Comparison of ENCODE assay signal across 8 mouse cellular contexts in genomic region chr9:35523941-35524411, GRCm38 (mm10). TPM values are rescaled to one million over a fixed set of nuclear protein-coding genes. Genes with fewer than 3 reads are reported as not detected.
A peak's percentile ranks its signal among the peaks of the same experiment; 100 is the strongest.
DNase-seq lines count a peak whose midpoint lies in the region; ATAC-seq and TF ChIP-seq lines count a peak whose summit lies in the region.

No protein-coding gene starts in this region.

- no peak for TF ChIP-seq EP300 in lung, postnatal 0 days (IDR thresholded peaks at IDR 0.05)

- H3K27ac ChIP-seq in hindbrain, embryonic 10.5 days, result peak overlapping the region; percentile 54; the same call in 1 of the 2 replicates
- no peak overlapping the region for H3K27ac ChIP-seq in lung, postnatal 0 days (ENCODE audit: low read length)

- DNase-seq in T-cell, adult 2 months (ENCODE audit: low spot score), result peak; percentile 57
- DNase-seq in cerebellum, adult 9-11 months, result peak; percentile 82
- peak; percentile 52 to 74 for DNase-seq in frontal cortex, postnatal 10 days (ENCODE audit: low spot score in 2 of 2)
- DNase-seq in hindbrain, embryonic 10.5 days (ENCODE audit: low spot score), result peak; percentile 61
- peak; percentile 69 to 79 for DNase-seq in layer of hippocampus, adult 8-10 months (ENCODE audit: low spot score in 2 of 2)
- DNase-seq in lung, postnatal 0 days (ENCODE audit: low spot score), result peak; percentile 79
- peak; percentile 62 for DNase-seq in ovary, postnatal 36 days (ENCODE audit: low spot score)
- peak; percentile 80 for DNase-seq in thymus, postnatal 4 days

- peaks cover 18% of the 10 kb centered on the region for H3K4me1 ChIP-seq in hindbrain, embryonic 10.5 days (replicated peaks)
- no peaks in the 10 kb centered on the region for H3K4me1 ChIP-seq in lung, postnatal 0 days (ENCODE audit: insufficient read depth, low read depth, low read length)

- H3K4me2 ChIP-seq in lung, postnatal 0 days (replicated peaks; ENCODE audit: low read depth, low read length), result no peak overlapping the region

- no peak overlapping the region for H3K9ac ChIP-seq in lung, postnatal 0 days (replicated peaks; ENCODE audit: low read depth)

- 26% methylated on average over 7 of the region's 7 CpGs for WGBS in hindbrain, embryonic 10.5 days
- WGBS in lung, postnatal 0 days, result 16% methylated on average over 7 of the region's 7 CpGs

- peak; percentile 89 for TF ChIP-seq CTCF in lung, postnatal 0 days (IDR thresholded peaks at IDR 0.05)

- peaks cover 19% of the 10 kb centered on the region for H3K27me3 ChIP-seq in hindbrain, embryonic 10.5 days (ENCODE audit: insufficient read depth, poor library complexity, severe bottlenecking)
- H3K27me3 ChIP-seq in lung, postnatal 0 days (replicated peaks; ENCODE audit: insufficient read depth, low read length), result no peaks in the 10 kb centered on the region

- H3K36me3 ChIP-seq in hindbrain, embryonic 10.5 days, result no peaks in the 10 kb centered on the region
- H3K36me3 ChIP-seq in lung, postnatal 0 days (ENCODE audit: insufficient read depth, low read length), result no peaks in the 10 kb centered on the region

- H3K9me3 ChIP-seq in hindbrain, embryonic 10.5 days, result no peaks in the 10 kb centered on the region
- H3K9me3 ChIP-seq in lung, postnatal 0 days (ENCODE audit: low read length), result no peaks in the 10 kb centered on the region

- peak overlapping the region; percentile 5; the same call in 1 of the 2 replicates for H3K4me3 ChIP-seq in hindbrain, embryonic 10.5 days
- H3K4me3 ChIP-seq in lung, postnatal 0 days (ENCODE audit: low read depth, low read length), result no peak overlapping the region

- ATAC-seq in lung, postnatal 0 days, result peak; percentile 80

RNA-seq across cellular contexts. Expression of gene Gm1113, which starts 5.9 kb away (rescaled TPM):
- not detected in 2 replicates for polyA plus RNA-seq in hindbrain, embryonic 10.5 days (2016; fragmentation: Nextera tagmentation; extraction: Ambion mirVana)
- total RNA-seq in layer of hippocampus, adult 8-10 months (2022), result not detected
- polyA plus RNA-seq in lung, postnatal 0 days (2015; fragmentation: Nextera tagmentation; extraction: Ambion mirVana), result not detected in 2 replicates

RNA-seq across cellular contexts. Expression of gene Ddx25, which starts 34.4 kb away (rescaled TPM):
- 7.3 and 8.1 TPM in 2 replicates for polyA plus RNA-seq in hindbrain, embryonic 10.5 days (2016; fragmentation: Nextera tagmentation; extraction: Ambion mirVana)
- total RNA-seq in layer of hippocampus, adult 8-10 months (2022), result 10 to 100 TPM; 14.2 to 17.9 (median 16.1) TPM
- 0.07 and 0.10 TPM in 2 replicates for polyA plus RNA-seq in lung, postnatal 0 days (2015; fragmentation: Nextera tagmentation; extraction: Ambion mirVana)

RNA-seq across cellular contexts. Expression of gene Pus3, which starts 34.4 kb away (rescaled TPM):
- 15.8 and 17.8 TPM in 2 replicates for polyA plus RNA-seq in hindbrain, embryonic 10.5 days (2016; fragmentation: Nextera tagmentation; extraction: Ambion mirVana)
- total RNA-seq in layer of hippocampus, adult 8-10 months (2022), result 10 to 100 TPM; 10.7 to 12.8 (median 12.2) TPM
- 7.3 and 8.5 TPM in 2 replicates for polyA plus RNA-seq in lung, postnatal 0 days (2015; fragmentation: Nextera tagmentation; extraction: Ambion mirVana)

RNA-seq across cellular contexts. Expression of gene Pate2, which starts 46.1 kb away (rescaled TPM):
- polyA plus RNA-seq in hindbrain, embryonic 10.5 days (2016; fragmentation: Nextera tagmentation; extraction: Ambion mirVana), result 1.5 and 1.7 TPM in 2 replicates
- total RNA-seq in layer of hippocampus, adult 8-10 months (2022), result 1 to 10 TPM in 3 of 4 experiments, under 1 TPM in 1; 0.76 to 2.1 (median 1.4) TPM
- polyA plus RNA-seq in lung, postnatal 0 days (2015; fragmentation: Nextera tagmentation; extraction: Ambion mirVana), result 0.06 and 0.10 TPM in 2 replicates

RNA-seq across cellular contexts. Expression of gene Hyls1, which starts 46.2 kb away (rescaled TPM):
- 24.2 and 26.8 TPM in 2 replicates for polyA plus RNA-seq in hindbrain, embryonic 10.5 days (2016; fragmentation: Nextera tagmentation; extraction: Ambion mirVana)
- 10 to 100 TPM; 14.8 to 16.2 (median 15.3) TPM for total RNA-seq in layer of hippocampus, adult 8-10 months (2022)
- 4.7 and 5.0 TPM in 2 replicates for polyA plus RNA-seq in lung, postnatal 0 days (2015; fragmentation: Nextera tagmentation; extraction: Ambion mirVana)
